Mouse (Mus musculus) adrenal gland, postnatal 10 days (tissue): ENCODE data around the gene Gm7876. TPM values are rescaled to one million over a fixed set of nuclear protein-coding genes. Genes with fewer than 3 reads are reported as not detected.
"Not testable (repeated sequence)": the region's sequence is repeated elsewhere in the genome, so short reads cannot be mapped to it uniquely, and the experiment has no call there.

ENCODE experiments used
- DNase-seq: peaks from one replicate; pipeline ENCODE4 v3.0.0; 2021; ENCODE audit warnings: mixed read lengths
- long read RNA-seq, 2 experiments: library from polyadenylated mRNA; stranded (forward); transcript quantifications; one replicate each; pipeline ENCODE4 v2.0.0; 2021
- total RNA-seq, 2 experiments: library from RNA; stranded (reverse); gene quantifications; 2 replicates each; pipeline ENCODE4 v1.2.3; 2021

The Gm7876 gene
- not detected for total RNA-seq
- long read RNA-seq, experiment 1: 0 reads
- long read RNA-seq, experiment 2: 0 reads

DNA sequence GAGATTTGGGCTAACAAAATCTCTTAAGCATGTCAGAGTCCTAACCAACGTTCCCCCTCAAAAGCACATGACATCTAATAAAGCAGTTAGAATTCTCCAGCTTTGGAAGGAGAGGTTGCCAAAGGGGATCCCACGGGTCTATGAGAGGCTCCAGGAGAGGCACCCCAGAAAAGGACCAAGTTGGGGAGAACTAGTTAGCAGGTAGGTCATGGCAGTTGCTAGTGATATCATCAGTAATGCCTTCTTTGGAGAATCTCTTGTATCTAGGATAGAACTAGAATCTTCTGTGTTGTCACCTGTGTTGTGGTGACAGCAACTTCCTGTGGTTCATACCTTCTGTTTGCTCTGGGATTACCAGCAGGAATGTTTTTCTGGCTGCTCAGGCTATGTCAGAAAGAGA, at the start of gene Gm7876:
TSS of gene Gm7876 (plus strand) at position 301 of the 400 bp plus-strand sequence.
- not testable (repeated sequence) for DNase-seq

DNA sequence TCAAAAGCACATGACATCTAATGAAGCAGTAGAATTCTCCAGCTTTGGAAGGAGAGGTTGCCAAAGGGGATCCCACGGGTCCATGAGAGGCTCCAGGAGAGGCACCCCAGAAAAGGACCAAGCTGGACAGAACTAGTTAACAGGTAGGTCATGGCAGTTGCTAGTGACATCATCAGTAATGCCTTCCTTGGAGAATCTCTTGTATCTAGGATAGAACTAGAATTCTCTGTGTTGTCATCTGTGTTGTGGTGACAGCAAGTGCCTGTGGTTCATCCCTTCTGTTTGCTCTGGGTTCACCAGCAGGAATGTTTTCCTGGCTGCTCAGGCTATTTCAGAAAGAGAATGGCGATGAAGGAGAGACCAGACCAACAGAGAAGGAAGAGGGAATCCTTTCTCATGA, 45.1 kb upstream of the Gm7876 start, which contains the start of gene Gm3239:
TSS of gene Gm3239 (plus strand) at position 301 of the 400 bp plus-strand sequence.
- DNase-seq: not testable (repeated sequence)

DNA sequence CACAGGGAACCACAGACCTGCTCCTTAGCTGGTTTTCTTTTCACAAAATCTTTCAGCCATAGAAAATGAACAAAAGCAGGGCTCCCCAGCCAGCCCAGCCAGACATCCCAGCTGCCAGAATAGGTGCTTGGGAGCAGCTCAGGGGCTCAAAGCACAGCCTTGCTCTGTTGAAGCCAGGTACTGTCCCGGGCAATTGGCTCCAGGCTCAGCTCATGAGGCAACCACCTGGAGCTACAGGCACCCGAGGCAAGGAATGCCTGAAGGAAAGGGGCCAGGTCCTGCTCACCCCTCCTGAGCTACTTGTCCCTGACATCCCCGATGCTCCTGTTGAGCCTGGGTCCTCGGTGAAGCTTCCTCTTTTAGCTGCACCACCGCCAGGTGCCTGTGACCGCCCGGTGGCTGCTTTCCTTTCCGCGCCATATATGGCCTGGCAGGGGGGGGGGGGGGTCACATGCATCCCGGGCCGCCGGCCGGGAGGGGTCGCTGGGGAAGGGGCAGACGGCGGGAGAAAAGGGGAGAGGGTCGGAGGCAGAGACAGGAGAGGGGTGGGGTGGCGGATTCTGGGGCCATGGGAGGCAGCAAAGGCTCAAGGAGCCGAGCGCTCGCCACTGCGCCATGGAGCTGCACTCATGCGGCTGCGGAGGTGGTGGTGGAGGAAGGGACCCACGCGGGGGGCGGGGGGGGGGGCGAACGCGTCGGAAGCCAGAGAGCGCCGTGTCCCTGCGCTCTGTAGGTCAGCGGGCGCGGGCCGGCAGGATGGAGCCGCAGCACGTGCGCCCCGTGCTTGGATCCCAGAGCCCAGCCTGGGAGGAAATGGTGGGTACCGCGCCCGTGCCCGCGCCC, 17.2 kb downstream of the Gm7876 start, which contains the start of gene Gm3252:
TSS of gene Gm3252 (plus strand) at position 738 of the 843 bp plus-strand sequence.
- DNase-seq: not testable (repeated sequence)

Other genes starting within 250 kb of the Gm7876 start
- not detected for gene Gm3182, start 227.5 kb upstream of the Gm7876 start, total RNA-seq
- gene Gm3047, start 153.8 kb upstream of the Gm7876 start, total RNA-seq: not detected
- gene Gm8159, start 76.9 kb upstream of the Gm7876 start, total RNA-seq: not detected
- not detected for gene Gm3239, start 45.0 kb upstream of the Gm7876 start, total RNA-seq
- under 1 TPM in 1 of 2 experiments, not detected in 1; 0.39 TPM for gene Gm3252, start 17.5 kb downstream of the Gm7876 start, total RNA-seq
- not detected for gene Gm9602, start 67.1 kb downstream of the Gm7876 start, total RNA-seq
- not detected for gene Gm3269, start 128.9 kb downstream of the Gm7876 start, total RNA-seq
- gene Gm3264, start 146.3 kb downstream of the Gm7876 start, total RNA-seq: 1 to 10 TPM in 1 of 2 experiments, not detected in 1; 4.7 TPM
- gene Gm3278, start 183.2 kb downstream of the Gm7876 start, total RNA-seq: not detected